Mouse (Mus musculus): Measurements from ENCODE around the gene Nudt13. TPM values are rescaled to one million over a fixed set of nuclear protein-coding genes. Genes with fewer than 3 reads are reported as not detected.

Gene Nudt13
- polyA plus RNA-seq (2015; fragmentation: Nextera tagmentation; extraction: Ambion mirVana), result 16.6 and 22.8 TPM in 2 replicates

DNA sequence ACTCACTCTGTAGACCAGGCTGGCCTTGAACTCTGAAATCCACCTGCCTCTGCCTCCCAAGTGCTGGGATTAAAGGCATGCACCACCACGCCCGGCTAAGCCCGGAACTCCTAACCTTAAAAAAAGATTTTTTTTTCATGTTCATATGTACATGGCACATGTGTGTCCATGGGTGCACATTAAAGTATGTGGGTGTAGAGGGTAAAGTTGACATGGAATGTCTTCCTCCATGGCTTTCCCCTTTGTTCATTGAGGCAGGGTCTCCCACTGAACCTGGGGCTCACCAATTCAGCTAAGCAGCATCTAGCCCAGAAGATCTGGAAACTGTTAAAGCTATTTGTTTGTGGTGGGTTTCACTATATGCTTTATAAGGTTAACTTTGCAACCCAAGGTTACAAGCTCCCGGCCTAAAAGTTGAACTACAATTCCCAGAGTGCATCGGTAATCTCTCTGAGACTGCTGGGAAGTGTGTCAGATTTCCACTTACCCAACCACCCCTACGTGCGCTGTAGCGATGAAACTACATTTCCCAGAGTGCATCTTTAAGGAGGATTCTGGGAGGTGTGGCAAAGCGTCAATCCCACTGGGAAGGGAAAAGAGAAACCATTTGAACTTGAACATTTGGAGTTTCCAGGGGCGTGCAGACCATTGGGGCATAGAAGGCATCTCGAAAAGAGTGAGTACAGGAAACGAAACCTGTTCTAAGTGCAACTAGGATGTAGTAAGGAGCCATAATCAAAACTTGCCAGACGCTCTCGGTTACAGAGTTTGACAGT, at the start of gene Nudt13:
Gene Nudt13 (plus strand): TSS at position 581 of the 776 bp plus-strand sequence.
- Histone ChIP-seq H3K4me1 (0 out of 2 replicates have a peak, but pooled peaks cover 9% of the 10 kb centered on the region), H3K36me3 (no peaks in the 10 kb centered on the region), H3K27ac (replicated peaks) (no peak within 1 kb of the TSS), H3K27me3 (no peaks in the 10 kb centered on the region), H3K9me3 (replicated peaks) (no peaks in the 10 kb centered on the region), H3K4me3 (replicated peaks) (peak within 1 kb of the TSS; percentile 57), H3K4me2 (replicated peaks) (peak within 1 kb of the TSS; percentile 57), H3K9ac (peak within 1 kb of the TSS; percentile 50; the same call in 1 of the 2 replicates)
- WGBS, result 22% methylated on average over 14 of the region's 14 CpGs
- peak; percentile 94 for ATAC-seq (ENCODE audit: insufficient number of reproducible peaks, low FRiP score, low TSS enrichment, low read depth)

DNA sequence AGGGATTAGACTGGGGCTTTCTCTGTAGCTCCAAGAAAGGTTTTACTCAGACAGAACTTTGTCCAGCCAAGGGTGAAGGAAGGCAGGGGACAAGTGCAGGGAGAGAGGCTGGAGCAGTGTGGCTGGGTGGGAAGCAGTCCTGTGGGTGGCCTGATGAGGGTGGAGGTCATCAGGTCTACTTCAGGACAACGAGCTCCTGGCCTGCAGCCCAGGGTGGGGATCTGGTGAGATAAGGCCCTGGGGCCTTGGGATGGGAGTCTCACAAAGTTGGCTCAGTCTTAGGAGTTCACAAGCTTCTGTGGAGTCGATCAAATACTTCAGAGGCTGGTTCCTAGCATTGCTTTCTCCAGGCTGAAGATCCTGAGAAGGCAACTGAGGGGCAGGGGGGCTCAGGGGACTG, 49.2 kb upstream of the Nudt13 start:
- Histone ChIP-seq H3K9ac (no peak overlapping the region), H3K27me3 (no peaks in the 10 kb centered on the region), H3K36me3 (no peaks in the 10 kb centered on the region), H3K9me3 (replicated peaks) (no peaks in the 10 kb centered on the region), H3K27ac (replicated peaks) (no peak overlapping the region), H3K4me3 (replicated peaks) (no peak overlapping the region), H3K4me2 (replicated peaks) (no peak overlapping the region), H3K4me1 (0 out of 2 replicates have a peak, but pooled peaks cover 5% of the 10 kb centered on the region)
- ATAC-seq (ENCODE audit: insufficient number of reproducible peaks, low FRiP score, low TSS enrichment, low read depth), result no peak
- WGBS, result 52% methylated on average over 2 of the region's 2 CpGs

DNA sequence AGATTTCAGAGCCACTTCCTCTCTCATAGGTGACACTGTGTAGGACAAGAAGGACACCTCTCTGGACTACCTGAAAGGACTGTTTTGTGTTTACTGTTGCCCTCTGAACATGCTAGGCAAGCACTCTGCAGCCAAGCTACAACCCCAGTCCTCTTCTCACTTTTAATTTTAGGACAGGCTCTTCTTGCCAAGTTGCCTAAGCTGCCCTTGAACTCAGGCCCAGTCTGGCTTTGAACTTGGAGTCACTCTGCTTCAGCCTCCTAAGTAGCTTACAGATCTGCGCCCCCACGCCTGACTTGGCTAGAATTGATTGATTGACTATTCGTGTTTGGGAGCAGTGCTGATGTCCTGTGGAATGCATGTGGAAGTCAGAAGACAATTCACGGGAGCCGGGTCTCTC, 48.6 kb upstream of the Nudt13 start:
- 81% methylated on average over 5 of the region's 5 CpGs for WGBS
- no peak overlapping the region for H3K9ac ChIP-seq
- no peaks in the 10 kb centered on the region for H3K27me3 ChIP-seq
- ATAC-seq (ENCODE audit: insufficient number of reproducible peaks, low FRiP score, low TSS enrichment, low read depth), result no peak
- no peaks in the 10 kb centered on the region for H3K9me3 ChIP-seq (replicated peaks)
- no peaks in the 10 kb centered on the region for H3K36me3 ChIP-seq
- H3K27ac ChIP-seq (replicated peaks), result no peak overlapping the region
- H3K4me3 ChIP-seq (replicated peaks), result no peak overlapping the region
- no peak overlapping the region for H3K4me2 ChIP-seq (replicated peaks)
- 0 out of 2 replicates have a peak, but pooled peaks cover 5% of the 10 kb centered on the region for H3K4me1 ChIP-seq

DNA sequence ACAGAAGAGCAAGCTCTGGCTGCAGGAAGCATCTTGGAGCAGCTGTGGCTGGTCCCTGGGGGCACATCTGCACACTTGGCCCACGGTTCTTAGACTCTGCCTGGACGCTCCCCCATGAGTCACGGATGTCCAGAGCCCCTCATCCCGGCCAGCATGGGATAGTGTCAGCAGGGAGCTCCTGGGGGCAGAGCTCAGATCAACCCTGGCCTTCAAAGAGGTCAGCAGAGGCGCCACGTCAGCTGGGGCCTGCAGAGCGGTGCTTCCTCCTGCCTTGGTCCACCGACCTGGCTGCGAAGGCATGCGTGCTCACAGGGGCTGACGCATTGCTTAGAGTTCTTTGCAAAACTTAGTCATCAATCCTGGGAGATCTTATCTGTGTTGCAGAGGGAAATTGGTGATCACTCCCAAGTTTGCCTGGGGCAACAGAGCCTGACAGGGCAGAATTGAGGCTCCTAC, 47.7 kb upstream of the Nudt13 start:
- Histone ChIP-seq H3K27me3 (no peaks in the 10 kb centered on the region), H3K4me1 (0 out of 2 replicates have a peak, but pooled peaks cover 5% of the 10 kb centered on the region), H3K4me3 (replicated peaks) (no peak overlapping the region), H3K9me3 (replicated peaks) (no peaks in the 10 kb centered on the region), H3K4me2 (replicated peaks) (no peak overlapping the region), H3K36me3 (no peaks in the 10 kb centered on the region), H3K27ac (replicated peaks) (no peak overlapping the region), H3K9ac (no peak overlapping the region)
- no peak for ATAC-seq (ENCODE audit: insufficient number of reproducible peaks, low FRiP score, low TSS enrichment, low read depth)
- WGBS, result 42% methylated on average over 11 of the region's 11 CpGs

DNA sequence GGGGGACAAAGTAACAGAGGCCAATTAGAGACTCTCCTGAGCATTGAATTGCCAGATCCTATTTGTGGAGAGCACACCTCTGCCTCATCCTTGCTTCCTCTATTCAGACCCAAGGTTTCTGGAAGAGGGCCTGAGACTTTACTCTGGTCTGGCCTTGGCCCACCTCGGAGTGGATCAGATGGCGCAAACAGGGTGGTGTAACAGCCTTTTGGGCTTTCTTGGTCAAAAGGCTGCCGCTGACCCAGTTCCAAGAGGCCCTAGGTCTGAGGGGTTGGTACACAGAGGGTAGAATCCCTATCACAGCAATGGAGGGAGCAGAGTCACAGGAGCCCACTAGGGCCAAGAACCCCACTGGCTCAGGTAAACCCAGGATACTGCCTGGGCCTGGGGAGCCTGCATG, 46.5 kb upstream of the Nudt13 start:
- Histone ChIP-seq H3K36me3 (no peaks in the 10 kb centered on the region), H3K4me2 (replicated peaks) (no peak overlapping the region), H3K4me3 (replicated peaks) (no peak overlapping the region), H3K27ac (replicated peaks) (no peak overlapping the region), H3K9me3 (replicated peaks) (no peaks in the 10 kb centered on the region), H3K27me3 (no peaks in the 10 kb centered on the region), H3K4me1 (0 out of 2 replicates have a peak, but pooled peaks cover 4% of the 10 kb centered on the region), H3K9ac (no peak overlapping the region)
- WGBS, result 87% methylated on average over 3 of the region's 3 CpGs
- ATAC-seq (ENCODE audit: insufficient number of reproducible peaks, low FRiP score, low TSS enrichment, low read depth), result no peak

DNA sequence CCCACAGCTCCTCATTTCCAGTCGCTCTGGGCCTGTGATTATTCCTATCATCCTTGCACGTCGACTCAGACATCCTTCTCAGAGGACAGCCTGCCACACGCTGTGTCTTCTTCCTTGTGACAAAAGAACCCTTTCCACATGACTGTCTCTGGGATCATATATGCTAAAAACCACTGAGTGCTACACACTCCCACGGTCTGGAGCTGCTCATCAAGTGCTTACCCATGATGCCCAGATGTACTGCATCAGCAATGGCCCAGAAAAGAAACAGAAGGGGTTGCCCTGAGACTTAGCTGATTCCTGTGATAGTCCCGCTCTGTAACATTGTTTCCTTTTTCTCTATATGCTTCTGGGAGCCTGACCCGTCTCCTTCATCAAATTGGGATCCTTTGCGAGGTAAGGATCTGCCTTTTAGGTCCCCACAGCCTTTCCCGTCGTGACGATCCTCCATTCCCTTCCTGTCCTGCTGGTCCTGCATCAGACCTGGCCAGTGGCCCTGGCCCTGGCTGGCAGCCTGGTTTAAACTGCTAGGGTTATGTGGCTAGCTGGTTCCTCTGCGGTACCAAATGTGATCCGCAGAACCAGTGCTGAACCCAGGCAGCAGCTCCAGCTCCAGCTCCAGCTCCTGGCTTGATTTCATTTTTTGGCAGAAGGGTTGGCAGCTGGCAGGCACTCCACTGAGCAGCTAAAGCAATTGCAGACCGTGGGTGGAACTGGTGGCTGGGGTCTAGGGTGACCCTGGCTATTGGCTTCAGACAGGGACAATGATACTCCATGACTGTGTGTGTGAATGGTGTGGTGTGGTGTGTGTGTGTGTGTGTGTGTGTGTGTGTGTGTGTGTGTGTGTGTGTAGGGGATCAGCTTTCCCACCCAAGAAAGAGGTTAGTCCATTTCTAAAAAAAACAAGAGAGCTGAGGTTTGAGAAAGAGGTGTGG, 44.0 kb upstream of the Nudt13 start:
- 70% methylated on average over 14 of the region's 14 CpGs for WGBS
- Histone ChIP-seq H3K36me3 (no peaks in the 10 kb centered on the region), H3K27ac (replicated peaks) (no peak overlapping the region), H3K27me3 (no peaks in the 10 kb centered on the region), H3K9ac (no peak overlapping the region), H3K4me3 (replicated peaks) (no peak overlapping the region), H3K4me1 (no peaks in the 10 kb centered on the region), H3K9me3 (replicated peaks) (no peaks in the 10 kb centered on the region), H3K4me2 (replicated peaks) (no peak overlapping the region)
- ATAC-seq (ENCODE audit: insufficient number of reproducible peaks, low FRiP score, low TSS enrichment, low read depth), result 0 out of 2 replicates have a peak, but pooled peaks have one; percentile 47

DNA sequence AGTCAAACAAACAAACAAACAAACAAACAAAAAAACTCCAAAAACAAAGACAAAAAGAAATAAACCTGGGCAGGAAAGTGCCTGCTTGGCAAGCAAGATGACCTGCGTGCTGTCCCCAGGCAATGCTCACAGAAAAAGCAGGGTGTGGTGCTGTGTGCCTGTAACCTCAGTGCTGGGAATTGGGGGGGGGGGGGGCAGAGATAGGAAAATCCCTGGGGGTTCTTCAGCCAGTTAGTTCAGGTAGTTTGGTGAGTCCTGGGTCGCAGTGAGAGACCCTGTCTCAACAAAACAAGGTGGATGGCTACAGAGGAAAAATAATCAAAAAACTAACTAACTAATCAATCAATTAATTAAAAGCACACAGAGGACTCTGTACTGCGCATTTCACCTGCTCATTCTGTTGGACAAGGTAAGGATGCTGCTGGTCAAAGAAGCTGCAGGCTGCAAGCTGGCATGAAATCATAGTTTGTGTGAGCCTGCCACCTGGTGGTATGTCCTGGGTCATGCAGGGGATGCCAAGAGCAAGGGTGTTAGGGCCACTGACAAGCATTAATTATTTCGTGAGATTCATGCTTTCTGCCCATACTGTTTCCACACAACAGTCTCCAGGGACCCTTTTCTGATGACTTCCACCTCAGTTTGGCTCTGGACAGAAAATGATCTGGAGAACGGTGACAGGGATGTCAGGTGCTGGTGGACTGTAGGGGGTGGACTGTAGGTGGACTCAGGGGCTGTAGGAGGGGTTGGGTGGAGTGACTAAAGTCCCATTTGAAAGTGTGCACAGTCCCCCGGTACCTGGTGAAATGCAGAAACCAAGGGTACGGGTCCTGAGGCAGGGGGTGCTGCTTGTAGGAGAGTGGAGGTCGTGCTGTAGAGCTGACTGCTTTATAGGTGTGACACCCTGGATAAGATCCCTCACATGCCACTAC, 36.0 kb upstream of the Nudt13 start:
- no peaks in the 10 kb centered on the region for H3K4me1 ChIP-seq
- 55% methylated on average over 8 of the region's 8 CpGs for WGBS
- no peak overlapping the region for H3K4me2 ChIP-seq (replicated peaks)
- no peak for ATAC-seq (ENCODE audit: insufficient number of reproducible peaks, low FRiP score, low TSS enrichment, low read depth)
- no peak overlapping the region for H3K27ac ChIP-seq (replicated peaks)
- H3K4me3 ChIP-seq (replicated peaks), result no peak overlapping the region
- H3K9ac ChIP-seq, result no peak overlapping the region
- H3K36me3 ChIP-seq, result no peaks in the 10 kb centered on the region
- H3K9me3 ChIP-seq (replicated peaks), result no peaks in the 10 kb centered on the region
- H3K27me3 ChIP-seq, result no peaks in the 10 kb centered on the region

DNA sequence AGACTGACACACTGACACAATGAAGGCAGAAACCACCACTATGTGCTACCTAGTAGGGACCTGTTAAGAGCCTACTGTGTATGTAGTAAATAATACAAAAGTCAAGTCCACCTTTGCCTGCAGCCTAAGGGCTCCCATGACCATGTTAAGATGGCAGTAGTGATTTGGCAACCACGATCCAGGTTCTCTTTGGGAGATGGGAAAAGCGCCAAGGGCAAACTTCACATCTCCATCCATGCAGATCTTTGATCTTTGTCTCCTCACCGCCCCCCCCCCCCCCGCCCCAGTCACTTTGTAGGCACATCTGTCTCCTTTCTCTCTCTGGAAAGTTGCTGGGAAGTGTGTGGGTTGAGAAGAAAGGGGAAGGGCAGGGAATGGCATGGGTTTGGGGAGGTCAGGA, 32.2 kb upstream of the Nudt13 start:
- Histone ChIP-seq H3K9me3 (replicated peaks) (no peaks in the 10 kb centered on the region), H3K27ac (replicated peaks) (no peak overlapping the region), H3K4me3 (replicated peaks) (no peak overlapping the region), H3K36me3 (no peaks in the 10 kb centered on the region), H3K4me1 (no peaks in the 10 kb centered on the region), H3K9ac (no peak overlapping the region), H3K27me3 (no peaks in the 10 kb centered on the region), H3K4me2 (replicated peaks) (no peak overlapping the region)
- ATAC-seq (ENCODE audit: insufficient number of reproducible peaks, low FRiP score, low TSS enrichment, low read depth), result no peak
- 61% methylated on average over 4 of the region's 4 CpGs for WGBS

DNA sequence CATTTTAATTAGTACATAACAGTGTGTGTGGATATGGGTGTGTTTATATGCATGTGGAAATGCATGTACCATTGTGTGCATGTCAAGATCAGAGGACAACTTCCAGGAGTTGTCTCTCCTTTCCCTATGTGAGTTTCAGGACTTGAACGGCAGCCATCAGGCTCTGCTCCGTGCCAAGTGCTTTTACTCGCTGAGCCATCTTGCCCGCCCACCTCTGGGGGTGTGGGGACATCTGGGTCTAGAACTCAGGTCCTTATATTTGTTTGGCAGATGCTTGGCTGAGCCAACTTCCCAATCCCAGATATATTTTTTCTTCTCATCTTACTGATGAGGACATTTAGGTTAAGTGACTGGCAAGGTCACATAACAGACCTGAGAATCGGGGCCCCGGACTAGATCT, 26.1 kb upstream of the Nudt13 start:
- no peak overlapping the region for H3K27ac ChIP-seq (replicated peaks)
- 76% methylated on average over 6 of the region's 6 CpGs for WGBS
- H3K4me3 ChIP-seq (replicated peaks), result no peak overlapping the region
- ATAC-seq (ENCODE audit: insufficient number of reproducible peaks, low FRiP score, low TSS enrichment, low read depth), result no peak
- H3K36me3 ChIP-seq, result no peaks in the 10 kb centered on the region
- no peaks in the 10 kb centered on the region for H3K4me1 ChIP-seq
- no peak overlapping the region for H3K9ac ChIP-seq
- no peaks in the 10 kb centered on the region for H3K27me3 ChIP-seq
- H3K4me2 ChIP-seq (replicated peaks), result no peak overlapping the region
- H3K9me3 ChIP-seq (replicated peaks), result no peaks in the 10 kb centered on the region

DNA sequence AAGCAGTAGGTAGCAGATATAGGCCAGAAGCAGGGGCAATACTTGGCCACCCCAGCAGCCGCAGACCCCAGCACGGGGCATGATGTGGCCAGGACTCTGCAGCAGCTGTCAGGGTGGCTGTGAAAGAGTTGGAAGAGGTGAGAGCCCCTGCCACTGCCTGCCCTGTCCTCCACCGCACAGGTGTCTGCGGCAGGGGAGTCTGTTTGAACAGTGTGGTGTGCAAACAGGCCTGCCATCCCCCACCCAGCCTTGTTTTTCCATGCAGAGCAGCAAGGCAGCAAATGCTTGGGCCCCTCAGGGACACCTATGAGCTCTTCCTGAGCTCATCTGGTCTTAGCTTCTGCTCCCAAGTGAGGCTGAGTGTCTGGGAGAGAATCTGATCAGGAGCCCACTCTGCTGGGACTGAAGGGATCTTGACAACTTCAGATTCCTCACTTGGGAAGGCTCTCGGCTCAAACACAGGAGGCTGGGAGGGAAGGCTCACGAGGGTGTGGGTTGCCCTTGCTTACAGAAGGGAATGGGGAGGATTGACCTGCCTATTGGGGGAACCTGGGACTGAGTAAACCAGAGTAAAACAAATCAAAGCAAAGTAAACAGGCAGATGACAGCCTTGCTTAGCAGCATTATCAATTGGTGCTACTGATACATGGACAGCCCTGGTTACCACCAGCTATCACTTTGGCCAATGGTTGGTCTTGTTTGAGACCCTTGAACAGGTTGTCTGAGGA, 25.3 kb upstream of the Nudt13 start, which contains the start of gene Kcnk16:
Gene Kcnk16 (minus strand): TSS at position 118 of the 728 bp plus-strand sequence.
- Histone ChIP-seq H3K4me1 (no peaks in the 10 kb centered on the region), H3K4me2 (replicated peaks) (no peak within 1 kb of the TSS), H3K9me3 (replicated peaks) (no peaks in the 10 kb centered on the region), H3K9ac (no peak within 1 kb of the TSS), H3K36me3 (no peaks in the 10 kb centered on the region), H3K27me3 (no peaks in the 10 kb centered on the region), H3K4me3 (replicated peaks) (no peak within 1 kb of the TSS), H3K27ac (replicated peaks) (no peak within 1 kb of the TSS)
- 70% methylated on average over 6 of the region's 6 CpGs for WGBS
- no peak for ATAC-seq (ENCODE audit: insufficient number of reproducible peaks, low FRiP score, low TSS enrichment, low read depth)
